Mouse (Mus musculus) myocyte (in vitro differentiated cells): Measurements from ENCODE around the gene Gm42906.

Source experiments
- MAX ChIP-seq: IDR thresholded peaks from one replicate; pipeline ENCODE4 v1.6.1; 2011; ENCODE audit warnings: low read depth, mild to moderate bottlenecking, control low read depth
- MYOD1 ChIP-seq, 3 experiments: IDR thresholded peaks; one replicate each; pipeline ENCODE4 v1.6.1; 2011; ENCODE audit warnings: control low read depth in 2 of 3, low read depth in 2 of 3, mild to moderate bottlenecking in 2 of 3, moderate library complexity in 1 of 3; ENCODE audit not compliant: insufficient read length in 2 of 3, control insufficient read depth in 1 of 3
- MYOG ChIP-seq, 3 experiments: IDR thresholded peaks; one replicate each; pipeline ENCODE4 v1.6.1; 2011; ENCODE audit warnings: control low read depth in 2 of 3, low read depth in 2 of 3, mild to moderate bottlenecking in 2 of 3; ENCODE audit not compliant: insufficient read length in 2 of 3, control insufficient read depth in 1 of 3, insufficient read depth in 1 of 3
- POLR2A ChIP-seq: IDR thresholded peaks from one replicate; pipeline ENCODE4 v1.6.1; 2011; ENCODE audit warnings: low read depth, mild to moderate bottlenecking, control low read depth, moderate library complexity; ENCODE audit not compliant: insufficient read length
- POLR2AphosphoS2 ChIP-seq: IDR thresholded peaks from one replicate; pipeline ENCODE4 v1.6.1; 2011; ENCODE audit warnings: low read depth, control low read depth; ENCODE audit not compliant: insufficient read length
- SRF ChIP-seq: IDR thresholded peaks from one replicate; pipeline ENCODE4 v1.6.1; 2011; ENCODE audit warnings: low read depth; ENCODE audit not compliant: control insufficient read depth, insufficient read length
- TCF12 ChIP-seq: IDR thresholded peaks from one replicate; pipeline ENCODE4 v1.6.1; 2011; ENCODE audit warnings: mild to moderate bottlenecking, control low read depth; ENCODE audit not compliant: poor library complexity, insufficient read depth, severe bottlenecking
- TCF3 ChIP-seq: IDR thresholded peaks from one replicate; pipeline ENCODE4 v1.6.1; 2011; ENCODE audit warnings: low read depth, control low read depth; ENCODE audit not compliant: insufficient read length
- USF1 ChIP-seq: IDR thresholded peaks from one replicate; pipeline ENCODE4 v1.6.1; 2011; ENCODE audit warnings: low read depth, mild to moderate bottlenecking, control low read depth, moderate library complexity

GRCm38 (mm10) chr5:151165381-151166016 is 262.5 kb downstream of the Gm42906 start:
- TF ChIP-seq TCF12: no peak
- TF ChIP-seq MYOD1 (IDR thresholded peaks at IDR 0.05; ENCODE audit: control insufficient read depth in 1 of 3, insufficient read length in 2 of 3, low read depth in 2 of 3): no peak
- no peak for TF ChIP-seq TCF3
- TF ChIP-seq MYOG (IDR thresholded peaks at IDR 0.05; ENCODE audit: control insufficient read depth in 1 of 3, insufficient read depth in 1 of 3, insufficient read length in 2 of 3, low read depth in 2 of 3): no peak
- no peak for TF ChIP-seq POLR2AphosphoS2
- no peak for TF ChIP-seq POLR2A
- no peak for TF ChIP-seq SRF
- TF ChIP-seq MAX: no peak
- TF ChIP-seq USF1: peak; percentile 43
